Mouse (Mus musculus): ENCODE results near the gene Adamts3. TPM values are rescaled to one million over a fixed set of nuclear protein-coding genes. Genes with fewer than 3 reads are reported as not detected.

The Adamts3 gene
- polyA plus RNA-seq, 1 experiment from 2014 or later = 2.0 TPM

DNA sequence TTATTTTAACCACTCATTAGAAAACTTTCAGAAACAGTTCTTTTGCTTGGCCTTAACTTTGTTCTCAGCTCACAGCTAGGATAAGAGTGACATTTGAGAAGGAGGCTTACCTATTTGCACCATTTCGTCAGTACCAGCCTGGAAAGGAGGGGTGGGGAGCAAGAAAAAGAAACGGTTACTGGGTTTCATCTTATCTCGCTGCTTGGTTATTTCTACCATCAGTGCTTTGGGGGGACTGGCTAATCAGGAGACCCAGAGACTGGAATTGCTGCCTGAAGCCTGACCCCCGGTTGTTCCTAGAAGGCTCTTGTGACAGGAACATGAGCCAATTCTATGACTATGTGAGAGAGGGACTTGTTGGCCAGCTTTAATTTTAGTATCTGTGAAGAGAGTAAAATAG is 1.7 kb downstream of the Adamts3 start:
- Histone ChIP-seq H3K27ac (no peak overlapping the region), H3K36me3 (no peaks in the 10 kb centered on the region), H3K9ac (no peak overlapping the region), H3K9me3 (no peaks in the 10 kb centered on the region), H3K4me3 (replicated peaks) (no peak overlapping the region), H3K4me1 (replicated peaks) (peaks cover 8% of the 10 kb centered on the region), H3K4me2 (replicated peaks) (peak overlapping the region; percentile 100), H3K27me3 (replicated peaks) (no peaks in the 10 kb centered on the region)
- 46% methylated on average over 4 of the region's 4 CpGs for WGBS
- no peak for ATAC-seq

DNA sequence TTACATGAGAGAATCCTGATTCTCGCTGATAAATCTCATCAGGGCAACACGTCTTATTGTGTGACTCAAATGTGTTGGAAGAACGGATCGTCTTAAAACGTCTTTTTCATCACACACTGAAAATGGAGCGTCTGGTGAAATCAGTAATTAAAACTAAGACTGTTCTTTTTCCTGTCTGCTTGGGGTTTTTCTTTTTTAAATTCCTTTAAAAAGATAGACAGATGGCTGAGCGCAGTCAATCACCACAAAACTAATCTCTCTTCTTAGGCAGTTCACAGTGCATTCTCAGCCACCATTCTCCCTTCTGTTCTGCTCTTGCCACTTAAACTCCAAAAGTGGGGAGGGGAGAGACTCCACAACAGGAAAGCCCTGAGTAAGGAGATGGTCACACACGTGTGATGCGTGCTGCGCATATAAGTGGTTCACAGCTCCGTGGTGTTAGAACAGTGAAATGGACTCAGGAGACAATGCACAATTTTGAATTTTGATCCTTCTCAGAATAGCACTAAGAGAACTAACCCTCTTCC is 4.2 kb downstream of the Adamts3 start:
- Histone ChIP-seq H3K4me3 (replicated peaks) (no peak overlapping the region), H3K9me3 (no peaks in the 10 kb centered on the region), H3K4me1 (replicated peaks) (peaks cover 8% of the 10 kb centered on the region), H3K27me3 (replicated peaks) (no peaks in the 10 kb centered on the region), H3K4me2 (replicated peaks) (no peak overlapping the region), H3K9ac (no peak overlapping the region), H3K27ac (no peak overlapping the region), H3K36me3 (no peaks in the 10 kb centered on the region)
- no peak for ATAC-seq
- 85% methylated on average over 11 of the region's 11 CpGs for WGBS

DNA sequence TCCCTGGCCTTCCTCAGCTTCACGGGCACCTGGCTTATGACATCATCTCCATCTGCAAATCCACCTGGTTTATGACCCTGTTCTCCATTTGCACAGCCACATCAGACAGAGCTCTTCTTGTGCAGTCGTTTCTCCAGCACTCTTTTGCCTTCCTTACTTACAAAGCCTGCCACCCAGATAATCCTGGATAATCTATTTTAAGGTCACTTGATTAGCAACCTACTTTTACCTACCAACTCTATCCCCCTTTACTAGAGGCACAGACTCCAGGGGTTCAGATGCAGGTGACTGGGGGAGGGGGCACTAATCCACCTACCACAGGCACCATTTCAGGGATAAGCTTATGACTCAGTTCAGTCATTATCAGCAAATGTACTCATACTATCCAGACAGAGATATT is 10.5 kb downstream of the Adamts3 start:
- no peaks in the 10 kb centered on the region for H3K27me3 ChIP-seq (replicated peaks)
- ATAC-seq = no peak

DNA sequence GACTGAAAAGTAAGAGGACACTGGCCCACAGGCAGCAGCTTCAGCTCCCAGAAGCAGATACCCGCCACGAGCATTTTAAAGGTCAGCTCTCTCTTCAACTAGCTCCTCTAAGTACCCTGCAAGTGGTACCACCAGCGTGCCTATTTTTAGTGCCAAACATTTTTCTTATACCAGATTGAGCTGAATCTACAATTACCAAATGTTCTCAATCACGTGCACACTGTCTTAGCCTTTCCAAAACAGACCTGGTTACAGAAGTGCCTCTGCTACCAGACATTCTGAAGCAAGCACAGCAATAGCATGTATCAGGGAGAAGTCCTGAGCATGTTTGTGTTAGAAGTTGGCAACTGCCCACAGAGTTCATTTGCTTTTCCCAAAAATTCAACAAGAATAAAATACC is 23.5 kb downstream of the Adamts3 start:
- no peak overlapping the region for H3K9ac ChIP-seq
- no peak overlapping the region for H3K27ac ChIP-seq
- H3K4me1 ChIP-seq (replicated peaks) = no peaks in the 10 kb centered on the region
- ATAC-seq = no peak
- no peaks in the 10 kb centered on the region for H3K27me3 ChIP-seq (replicated peaks)
- no peaks in the 10 kb centered on the region for H3K36me3 ChIP-seq
- WGBS = 77% methylated on average over 4 of the region's 4 CpGs
- no peak overlapping the region for H3K4me3 ChIP-seq (replicated peaks)
- H3K9me3 ChIP-seq = no peaks in the 10 kb centered on the region
- no peak overlapping the region for H3K4me2 ChIP-seq (replicated peaks)

More for the DNA sequence above, 10.5 kb downstream of the Adamts3 start:
- no peaks in the 10 kb centered on the region for H3K36me3 ChIP-seq
- no peak overlapping the region for H3K4me3 ChIP-seq (replicated peaks)
- WGBS = 24% methylated on average over 2 of the region's 2 CpGs
- H3K9me3 ChIP-seq = no peaks in the 10 kb centered on the region
- H3K27ac ChIP-seq = no peak overlapping the region
- no peak overlapping the region for H3K9ac ChIP-seq
- H3K4me1 ChIP-seq (replicated peaks) = no peaks in the 10 kb centered on the region
- no peak overlapping the region for H3K4me2 ChIP-seq (replicated peaks)

DNA sequence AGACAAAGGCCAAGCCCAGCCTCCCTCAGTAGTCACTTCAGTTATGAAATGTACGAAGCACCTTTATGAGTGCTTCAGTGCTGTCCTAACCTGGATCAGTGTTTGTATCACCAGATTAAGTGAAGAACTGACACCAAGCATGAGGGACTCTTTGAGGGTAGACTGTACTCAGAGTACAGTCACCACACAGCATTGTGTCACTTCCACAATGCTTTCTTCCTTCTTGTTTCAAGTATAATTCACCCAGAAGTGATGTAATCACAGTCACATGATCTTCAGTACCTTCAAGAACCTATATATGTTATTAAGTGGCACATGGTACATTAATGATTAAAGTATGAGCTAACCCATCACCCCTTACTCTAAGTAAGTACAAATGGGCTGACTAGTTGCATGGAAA is 24.3 kb downstream of the Adamts3 start:
- no peaks in the 10 kb centered on the region for H3K9me3 ChIP-seq
- no peaks in the 10 kb centered on the region for H3K36me3 ChIP-seq
- no peak overlapping the region for H3K27ac ChIP-seq
- H3K4me2 ChIP-seq (replicated peaks) = no peak overlapping the region
- no peaks in the 10 kb centered on the region for H3K4me1 ChIP-seq (replicated peaks)
- no peaks in the 10 kb centered on the region for H3K27me3 ChIP-seq (replicated peaks)
- WGBS = 95% methylated on average over 1 of the region's 1 CpGs
- H3K4me3 ChIP-seq (replicated peaks) = no peak overlapping the region
- no peak overlapping the region for H3K9ac ChIP-seq
- ATAC-seq = no peak

DNA sequence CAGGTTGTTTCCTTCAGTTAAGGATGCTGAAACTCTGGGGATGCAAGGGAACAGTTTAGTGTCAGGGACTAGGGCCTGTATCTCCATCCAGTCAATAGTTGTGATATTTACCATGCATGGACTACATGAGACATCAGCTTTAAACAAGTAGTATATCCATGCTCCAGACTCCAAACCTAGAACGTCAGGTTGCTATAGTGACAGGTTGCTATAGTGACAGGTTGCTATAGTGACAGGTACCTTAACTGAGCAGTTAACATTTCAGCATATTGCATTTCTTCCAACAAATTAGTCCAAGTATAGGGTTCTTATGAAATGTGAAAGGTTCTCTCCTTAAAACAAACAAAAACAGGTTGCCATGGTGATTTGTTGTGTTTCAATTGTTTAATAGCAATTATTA is 36.6 kb downstream of the Adamts3 start:
- ATAC-seq = no peak
- 51% methylated on average over 1 of the region's 1 CpGs for WGBS

DNA sequence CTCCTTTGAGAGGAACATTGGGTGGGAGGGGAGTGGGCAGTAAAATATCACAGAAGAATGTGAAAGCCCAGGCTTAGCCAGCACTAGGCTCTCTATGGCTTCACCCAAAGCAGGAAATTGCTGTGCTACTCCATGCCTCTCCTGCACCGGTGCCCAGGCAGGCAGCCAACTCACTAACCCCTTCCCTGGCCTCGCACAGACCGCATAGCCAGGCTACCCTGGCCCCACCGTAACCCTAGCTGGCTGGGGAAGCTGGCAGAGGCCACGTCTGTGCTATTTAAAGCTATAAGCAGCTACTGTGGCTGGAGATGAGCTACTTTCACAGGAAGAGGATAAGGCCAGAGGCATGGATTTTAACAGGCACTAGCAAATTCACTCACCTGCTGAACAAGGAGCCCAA is 38.8 kb downstream of the Adamts3 start:
- Histone ChIP-seq H3K4me2 (replicated peaks) (no peak overlapping the region), H3K9me3 (no peaks in the 10 kb centered on the region), H3K27me3 (replicated peaks) (no peaks in the 10 kb centered on the region), H3K4me3 (replicated peaks) (no peak overlapping the region), H3K36me3 (no peaks in the 10 kb centered on the region), H3K9ac (no peak overlapping the region), H3K27ac (no peak overlapping the region), H3K4me1 (replicated peaks) (peaks cover 4% of the 10 kb centered on the region)
- 30% methylated on average over 5 of the region's 5 CpGs for WGBS
- peak; percentile 58; the same call in 1 of the 2 replicates for ATAC-seq

More for the DNA sequence above, 36.6 kb downstream of the Adamts3 start:
- H3K27me3 ChIP-seq (replicated peaks) = no peaks in the 10 kb centered on the region
- peaks cover 4% of the 10 kb centered on the region for H3K4me1 ChIP-seq (replicated peaks)
- H3K4me3 ChIP-seq (replicated peaks) = no peak overlapping the region
- H3K4me2 ChIP-seq (replicated peaks) = no peak overlapping the region
- H3K27ac ChIP-seq = no peak overlapping the region
- H3K36me3 ChIP-seq = no peaks in the 10 kb centered on the region
- H3K9ac ChIP-seq = no peak overlapping the region
- H3K9me3 ChIP-seq = no peaks in the 10 kb centered on the region

DNA sequence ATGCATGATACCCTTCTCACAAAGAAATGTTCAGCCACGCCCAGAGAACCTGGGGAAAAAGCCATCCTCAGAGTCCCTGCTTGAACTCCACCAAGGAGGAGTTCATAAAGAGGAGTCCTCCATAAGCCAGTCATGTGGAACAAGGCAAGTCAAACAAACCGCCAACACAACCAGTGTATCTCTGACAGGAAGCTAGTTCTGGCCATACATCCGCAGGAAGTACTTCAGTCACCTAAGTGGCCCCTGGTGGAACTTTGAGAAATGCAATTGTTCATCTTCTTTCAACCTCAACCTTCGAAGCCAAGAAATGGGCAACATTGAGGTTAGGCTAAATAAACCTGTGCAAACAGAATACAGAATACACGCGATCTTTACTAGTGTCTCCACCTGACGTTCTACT is 39.7 kb downstream of the Adamts3 start:
- Histone ChIP-seq H3K4me2 (replicated peaks) (no peak overlapping the region), H3K36me3 (no peaks in the 10 kb centered on the region), H3K4me1 (replicated peaks) (peaks cover 4% of the 10 kb centered on the region), H3K27ac (no peak overlapping the region), H3K4me3 (replicated peaks) (no peak overlapping the region), H3K27me3 (replicated peaks) (no peaks in the 10 kb centered on the region), H3K9ac (no peak overlapping the region), H3K9me3 (no peaks in the 10 kb centered on the region)
- WGBS = 89% methylated on average over 7 of the region's 7 CpGs
- ATAC-seq = no peak

DNA sequence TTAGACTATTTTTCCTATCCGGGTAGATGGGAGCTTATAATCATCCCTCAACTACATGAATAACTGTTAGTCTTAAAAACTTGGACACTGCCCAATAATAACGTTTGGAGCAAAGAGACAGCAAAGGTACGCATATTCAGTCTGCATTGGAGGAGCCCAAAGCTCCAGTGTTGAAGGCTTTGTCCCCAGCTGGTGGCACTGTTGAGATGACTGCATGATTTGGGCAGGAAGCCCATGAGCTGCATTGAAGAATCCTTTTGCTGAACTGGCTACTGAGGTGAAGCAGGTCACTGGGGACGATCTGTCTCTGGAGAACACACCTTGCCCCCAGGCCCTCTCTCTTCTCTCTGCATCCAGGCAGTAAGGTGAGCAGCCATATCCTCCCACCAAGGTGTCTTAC is 43.5 kb downstream of the Adamts3 start:
- 59% methylated on average over 4 of the region's 4 CpGs for WGBS
- Histone ChIP-seq H3K36me3 (no peaks in the 10 kb centered on the region), H3K4me1 (replicated peaks) (peaks cover 4% of the 10 kb centered on the region), H3K4me3 (replicated peaks) (no peak overlapping the region), H3K9me3 (no peaks in the 10 kb centered on the region), H3K27ac (no peak overlapping the region), H3K9ac (no peak overlapping the region), H3K4me2 (replicated peaks) (no peak overlapping the region), H3K27me3 (replicated peaks) (no peaks in the 10 kb centered on the region)
- ATAC-seq = no peak

DNA sequence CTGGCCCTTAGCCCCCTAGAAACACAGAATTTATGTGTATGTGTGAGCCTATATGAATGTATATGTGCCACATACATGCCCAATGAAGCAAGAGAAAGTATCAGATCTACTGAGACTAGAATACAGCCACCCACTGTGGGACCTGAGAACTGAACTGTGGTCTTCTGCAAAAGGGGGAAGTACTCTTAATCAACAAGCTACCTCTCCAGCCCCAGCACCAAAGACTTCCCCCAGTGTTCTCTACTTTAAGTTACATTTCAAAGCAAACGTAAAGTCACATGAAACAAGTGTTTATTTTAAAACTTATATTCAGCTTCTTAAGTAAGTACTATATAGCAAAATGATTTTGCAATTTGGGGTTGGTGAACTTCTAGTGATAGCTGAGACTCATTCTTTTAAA is 62.0 kb downstream of the Adamts3 start:
- Histone ChIP-seq H3K4me3 (replicated peaks) (no peak overlapping the region), H3K27ac (no peak overlapping the region), H3K36me3 (no peaks in the 10 kb centered on the region), H3K9ac (no peak overlapping the region), H3K4me2 (replicated peaks) (no peak overlapping the region), H3K9me3 (no peaks in the 10 kb centered on the region), H3K27me3 (replicated peaks) (no peaks in the 10 kb centered on the region), H3K4me1 (replicated peaks) (no peaks in the 10 kb centered on the region)
- 73% methylated on average over 1 of the region's 1 CpGs for WGBS
- ATAC-seq = no peak

DNA sequence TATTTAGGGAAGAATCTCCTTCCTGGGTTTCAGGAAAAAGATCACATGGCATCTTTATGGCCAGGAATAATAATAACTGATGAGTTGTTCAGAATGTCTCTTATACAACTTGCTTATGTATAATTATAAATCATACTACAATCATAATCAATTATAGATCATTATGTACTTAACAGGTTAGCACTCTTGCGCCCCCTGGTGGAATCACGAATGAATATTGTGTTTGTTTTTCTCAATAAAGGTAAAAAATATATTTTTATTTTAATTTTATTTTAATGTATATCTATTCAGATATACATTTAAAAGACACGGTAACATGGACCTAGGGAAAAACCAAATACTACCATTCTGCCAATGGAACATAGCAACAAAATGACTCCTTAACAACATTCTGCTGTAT is 63.6 kb downstream of the Adamts3 start:
- Histone ChIP-seq H3K27ac (no peak overlapping the region), H3K4me3 (replicated peaks) (no peak overlapping the region), H3K9ac (no peak overlapping the region), H3K36me3 (no peaks in the 10 kb centered on the region), H3K4me2 (replicated peaks) (no peak overlapping the region), H3K27me3 (replicated peaks) (no peaks in the 10 kb centered on the region), H3K9me3 (no peaks in the 10 kb centered on the region), H3K4me1 (replicated peaks) (no peaks in the 10 kb centered on the region)
- WGBS = 21% methylated on average over 3 of the region's 3 CpGs
- ATAC-seq = no peak

DNA sequence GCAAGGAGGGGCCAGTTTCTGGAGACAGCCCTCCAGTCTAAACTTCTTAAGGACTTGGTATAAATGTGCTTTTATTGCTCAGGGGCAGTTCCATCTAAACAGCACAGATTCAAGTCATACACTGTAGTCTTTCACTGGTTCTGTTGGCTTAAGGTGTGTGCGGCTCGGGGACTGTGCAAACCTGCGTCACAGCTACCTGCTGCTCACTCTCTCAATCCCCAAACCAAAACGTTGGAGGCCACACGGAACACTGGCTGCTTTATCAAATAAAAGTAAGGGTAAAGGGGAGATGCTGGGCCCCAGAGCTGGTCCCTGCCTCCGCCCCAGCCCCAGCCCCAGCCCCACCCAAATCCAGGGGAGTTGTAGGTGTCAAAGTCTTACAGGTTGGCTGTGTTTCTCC is 66.5 kb downstream of the Adamts3 start:
- Histone ChIP-seq H3K9ac (no peak overlapping the region), H3K4me2 (replicated peaks) (no peak overlapping the region), H3K36me3 (no peaks in the 10 kb centered on the region), H3K4me1 (replicated peaks) (no peaks in the 10 kb centered on the region), H3K9me3 (no peaks in the 10 kb centered on the region), H3K4me3 (replicated peaks) (no peak overlapping the region), H3K27ac (no peak overlapping the region), H3K27me3 (replicated peaks) (no peaks in the 10 kb centered on the region)
- 43% methylated on average over 6 of the region's 6 CpGs for WGBS
- peak; percentile 79 for ATAC-seq

DNA sequence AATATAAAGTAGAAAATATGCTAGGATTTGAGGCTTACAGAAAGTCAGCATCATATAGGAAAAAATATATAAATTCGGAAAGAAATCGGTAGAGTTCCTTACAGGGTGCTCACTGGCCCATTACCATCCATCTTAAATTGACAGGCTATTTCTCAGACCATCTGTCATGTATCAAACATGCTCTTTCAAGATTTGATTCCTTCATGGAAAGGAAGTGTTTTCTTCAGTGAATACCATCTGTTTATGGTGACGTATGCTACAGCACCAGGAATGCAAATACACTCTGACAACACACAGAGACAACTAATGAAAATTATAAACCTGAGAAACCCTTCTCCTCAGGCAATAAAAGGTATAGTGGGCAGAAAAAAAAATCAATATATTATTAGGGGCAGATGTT is 68.6 kb downstream of the Adamts3 start:
- H3K36me3 ChIP-seq = no peaks in the 10 kb centered on the region
- H3K9me3 ChIP-seq = no peaks in the 10 kb centered on the region
- 88% methylated on average over 3 of the region's 3 CpGs for WGBS
- H3K27ac ChIP-seq = no peak overlapping the region
- H3K4me1 ChIP-seq (replicated peaks) = no peaks in the 10 kb centered on the region
- no peaks in the 10 kb centered on the region for H3K27me3 ChIP-seq (replicated peaks)
- H3K4me2 ChIP-seq (replicated peaks) = no peak overlapping the region
- no peak overlapping the region for H3K4me3 ChIP-seq (replicated peaks)
- H3K9ac ChIP-seq = no peak overlapping the region
- ATAC-seq = no peak
